Mouse (Mus musculus): ENCODE data around the gene Soat1.

GRCm38 (mm10) chr1:156495025-156495424, 20.9 kb upstream of the Soat1 start:
- TF ChIP-seq ZC3H11A (IDR thresholded peaks at IDR 0.05; ENCODE audit: borderline replicate concordance, low read depth, low read length) (no peak), ZNF384 (IDR thresholded peaks at IDR 0.05; ENCODE audit: low read depth, low read length) (no peak), HCFC1 (IDR thresholded peaks at IDR 0.05; ENCODE audit: borderline replicate concordance, insufficient read depth, low read length) (no peak)
